In the genomic region with DNA sequence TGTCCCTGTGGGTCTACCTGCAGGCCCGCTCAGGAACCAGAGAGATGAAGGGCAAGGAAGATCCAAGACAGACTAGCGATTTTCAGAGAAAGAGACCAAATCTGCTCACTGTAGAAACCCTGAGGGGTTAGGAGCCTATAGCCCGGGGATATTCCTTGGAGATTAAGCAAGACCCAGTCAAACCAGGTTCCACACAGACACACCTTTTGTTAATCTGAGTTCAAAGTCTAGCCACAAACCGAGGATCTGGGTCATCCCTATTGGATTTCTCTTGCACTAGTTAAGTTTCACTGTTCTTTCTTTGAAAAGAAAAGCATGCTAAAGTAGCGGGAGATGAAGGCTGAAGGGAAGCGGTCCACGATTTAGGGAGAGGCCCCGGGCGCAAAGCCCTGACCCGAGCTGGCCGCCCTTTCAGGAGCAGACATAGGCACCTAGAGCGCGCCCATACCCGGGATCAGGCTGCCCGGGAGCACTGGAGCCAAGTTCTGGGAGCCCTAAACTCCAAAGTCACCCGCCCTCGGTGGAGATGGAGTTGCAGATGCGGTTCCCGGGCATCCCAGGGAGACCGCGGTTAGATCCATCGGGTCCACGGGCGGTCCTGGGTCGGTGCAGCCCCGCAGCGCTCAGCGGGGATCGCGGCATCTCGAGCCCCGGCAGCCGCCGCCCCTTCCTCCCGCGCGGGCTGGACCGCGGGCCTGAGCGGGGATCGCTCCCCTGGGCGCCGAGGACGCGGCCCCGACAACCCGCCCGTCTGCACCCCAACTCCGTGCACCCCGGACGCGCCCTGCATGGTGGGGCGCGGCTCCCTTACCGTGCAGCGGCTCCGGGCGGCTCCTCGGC, we compare ENCODE assay signal across 8 mouse cellular contexts. TPM values are rescaled to one million over a fixed set of nuclear protein-coding genes. Genes with fewer than 3 reads are reported as not detected.
DNase-seq lines count a peak whose midpoint lies in the region; ATAC-seq and TF ChIP-seq lines count a peak whose summit lies in the region.

No protein-coding gene starts in this region.

- peak overlapping the region; percentile 93 for H3K27ac ChIP-seq in gastrocnemius, adult 2 months
- H3K27ac ChIP-seq in embryonic facial prominence, embryonic 10.5 days (replicated peaks): peak overlapping the region; percentile 98
- peak overlapping the region; percentile 97 for H3K27ac ChIP-seq in hindbrain, embryonic 10.5 days
- peak overlapping the region; percentile 83 for H3K27ac ChIP-seq in liver, embryonic 13.5 days
- peak overlapping the region; percentile 73 for H3K27ac ChIP-seq in neural tube, embryonic 15.5 days (replicated peaks)

- H3K9ac ChIP-seq in liver, embryonic 13.5 days: peak overlapping the region; percentile 82
- H3K9ac ChIP-seq in neural tube, embryonic 15.5 days (replicated peaks): peak overlapping the region; percentile 72

- intact Hi-C loops in gastrocnemius, adult 2 months (cut with DNase I): loop anchor here (5.0 kb wide), 2 partner anchors 36 to 51 kb away; no protein-coding TSS in a partner anchor
- intact Hi-C loops in gastrocnemius, postnatal 36 days (cut with DNase I): no loop called here

- DNase-seq in gastrocnemius, adult 2 months: peak; percentile 61
- no peak for DNase-seq in gastrocnemius, postnatal 36 days
- peak; percentile 72 for DNase-seq in embryonic facial prominence, embryonic 10.5 days (ENCODE audit: low spot score)
- DNase-seq in hindbrain, embryonic 10.5 days (ENCODE audit: low spot score): peak; percentile 68
- DNase-seq in liver, embryonic 13.5 days: no peak
- DNase-seq in right cerebral cortex, postnatal 25 days: no peak

- peak; percentile 41 for ATAC-seq in CD4-positive, CD25-positive, alpha-beta regulatory T cell, adult 4 months
- peak; percentile 78 for ATAC-seq in liver, embryonic 13.5 days (ENCODE audit: low read depth)
- peak; percentile 30 for ATAC-seq in neural tube, embryonic 15.5 days (ENCODE audit: low FRiP score)

- peak overlapping the region; percentile 94 for H3K4me2 ChIP-seq in liver, embryonic 13.5 days
- H3K4me2 ChIP-seq in neural tube, embryonic 15.5 days: peak overlapping the region; percentile 97

- 2% methylated on average over 59 of the region's 59 CpGs for WGBS in embryonic facial prominence, embryonic 10.5 days
- 2% methylated on average over 59 of the region's 59 CpGs for WGBS in hindbrain, embryonic 10.5 days
- WGBS in liver, embryonic 13.5 days (ENCODE audit: insufficient replicate concordance): 3% methylated on average over 59 of the region's 59 CpGs
- 3% methylated on average over 47 of the region's 59 CpGs for whole genome bisulfite sequencing in neural tube, embryonic 15.5 days

- no peaks in the 10 kb centered on the region for H3K27me3 ChIP-seq in embryonic facial prominence, embryonic 10.5 days (replicated peaks; ENCODE audit: low read depth, poor library complexity, severe bottlenecking)
- H3K27me3 ChIP-seq in hindbrain, embryonic 10.5 days (ENCODE audit: insufficient read depth, poor library complexity, severe bottlenecking): no peaks in the 10 kb centered on the region
- H3K27me3 ChIP-seq in liver, embryonic 13.5 days: peaks cover 22% of the 10 kb centered on the region
- H3K27me3 ChIP-seq in neural tube, embryonic 15.5 days (replicated peaks): peaks cover 3% of the 10 kb centered on the region

- H3K9me3 ChIP-seq in embryonic facial prominence, embryonic 10.5 days: no peaks in the 10 kb centered on the region
- H3K9me3 ChIP-seq in hindbrain, embryonic 10.5 days: no peaks in the 10 kb centered on the region
- no peaks in the 10 kb centered on the region for H3K9me3 ChIP-seq in liver, embryonic 13.5 days (replicated peaks)
- H3K9me3 ChIP-seq in neural tube, embryonic 15.5 days (replicated peaks): no peaks in the 10 kb centered on the region

- H3K36me3 ChIP-seq in embryonic facial prominence, embryonic 10.5 days (replicated peaks): peaks cover 7% of the 10 kb centered on the region; the same call in 1 of the 2 replicates
- H3K36me3 ChIP-seq in hindbrain, embryonic 10.5 days: 0 out of 2 replicates have a peak, but pooled peaks cover 8% of the 10 kb centered on the region
- H3K36me3 ChIP-seq in liver, embryonic 13.5 days: no peaks in the 10 kb centered on the region
- no peaks in the 10 kb centered on the region for H3K36me3 ChIP-seq in neural tube, embryonic 15.5 days

- peaks cover 45% of the 10 kb centered on the region for H3K4me1 ChIP-seq in embryonic facial prominence, embryonic 10.5 days
- peaks cover 47% of the 10 kb centered on the region for H3K4me1 ChIP-seq in hindbrain, embryonic 10.5 days (replicated peaks)
- peaks cover 52% of the 10 kb centered on the region for H3K4me1 ChIP-seq in liver, embryonic 13.5 days (replicated peaks)
- peaks cover 19% of the 10 kb centered on the region for H3K4me1 ChIP-seq in neural tube, embryonic 15.5 days

- peak overlapping the region; percentile 96 for H3K4me3 ChIP-seq in gastrocnemius, adult 2 months
- H3K4me3 ChIP-seq in embryonic facial prominence, embryonic 10.5 days: peak overlapping the region; percentile 97
- peak overlapping the region; percentile 88 for H3K4me3 ChIP-seq in hindbrain, embryonic 10.5 days
- H3K4me3 ChIP-seq in liver, embryonic 13.5 days (replicated peaks): peak overlapping the region; percentile 75
- peak overlapping the region; percentile 73 for H3K4me3 ChIP-seq in neural tube, embryonic 15.5 days (replicated peaks)

- no peak for TF ChIP-seq CTCF in gastrocnemius, adult 2 months (IDR thresholded peaks at IDR 0.05)

RNA-seq across cellular contexts. Expression of gene Wipf1, which starts 0.8 kb away (rescaled TPM):
- total RNA-seq in gastrocnemius, adult 2 months (2021): 10 to 100 TPM in 1 of 2 experiments, 1 to 10 TPM in 1; 7.0 to 11.7 TPM
- total RNA-seq in gastrocnemius, postnatal 36 days (2021): 1 to 10 TPM; 9.7 to 9.8 TPM
- 10 to 100 TPM; 54.2 to 66.6 TPM for polyA plus RNA-seq in CD4-positive, CD25-positive, alpha-beta regulatory T cell, adult 4 months (2017; shearing (Covaris generic))
- 12.0 and 12.7 TPM in 2 replicates for polyA plus RNA-seq in embryonic facial prominence, embryonic 10.5 days (2016; fragmentation: Nextera tagmentation; extraction: Ambion mirVana)
- 8.6 TPM in 2 replicates for polyA plus RNA-seq in hindbrain, embryonic 10.5 days (2016; fragmentation: Nextera tagmentation; extraction: Ambion mirVana)
- 3.4 and 4.6 TPM in 2 replicates for polyA plus RNA-seq in liver, embryonic 13.5 days (2015; fragmentation: Nextera tagmentation; extraction: Ambion mirVana)
- polyA plus RNA-seq in neural tube, embryonic 15.5 days (2015; fragmentation: Nextera tagmentation; extraction: Ambion mirVana): 2.4 and 4.8 TPM in 2 replicates

RNA-seq across cellular contexts. Expression of gene Chrna1, which starts 51.4 kb away (rescaled TPM):
- 1 to 10 TPM; 4.5 to 6.2 TPM for total RNA-seq in gastrocnemius, adult 2 months (2021)
- 1 to 10 TPM; 6.6 to 6.8 TPM for total RNA-seq in gastrocnemius, postnatal 36 days (2021)
- polyA plus RNA-seq in CD4-positive, CD25-positive, alpha-beta regulatory T cell, adult 4 months (2017; shearing (Covaris generic)): not detected
- 0.64 and 0.80 TPM in 2 replicates for polyA plus RNA-seq in embryonic facial prominence, embryonic 10.5 days (2016; fragmentation: Nextera tagmentation; extraction: Ambion mirVana)
- polyA plus RNA-seq in hindbrain, embryonic 10.5 days (2016; fragmentation: Nextera tagmentation; extraction: Ambion mirVana): 0.69 and 1.00 TPM in 2 replicates
- polyA plus RNA-seq in liver, embryonic 13.5 days (2015; fragmentation: Nextera tagmentation; extraction: Ambion mirVana): 0.39 and 0.44 TPM in 2 replicates
- polyA plus RNA-seq in neural tube, embryonic 15.5 days (2015; fragmentation: Nextera tagmentation; extraction: Ambion mirVana): 0.73 and 0.78 TPM in 2 replicates

Comparison
In these comparisons a context has a peak if more than half of its experiments do, and no peak if none do; other contexts are left out.
1. DNase-seq: peak in gastrocnemius, adult 2 months (single experiment), embryonic facial prominence, embryonic 10.5 days (single experiment) and hindbrain, embryonic 10.5 days (single experiment); none in gastrocnemius, postnatal 36 days (0 of 2), liver, embryonic 13.5 days (single experiment) and right cerebral cortex, postnatal 25 days (single experiment).
2. Peak in every context shown above with its lines, with median percentiles within 50 percentile points of each other: H3K27ac ChIP-seq, H3K4me3 ChIP-seq and ATAC-seq.